In the genomic region with DNA sequence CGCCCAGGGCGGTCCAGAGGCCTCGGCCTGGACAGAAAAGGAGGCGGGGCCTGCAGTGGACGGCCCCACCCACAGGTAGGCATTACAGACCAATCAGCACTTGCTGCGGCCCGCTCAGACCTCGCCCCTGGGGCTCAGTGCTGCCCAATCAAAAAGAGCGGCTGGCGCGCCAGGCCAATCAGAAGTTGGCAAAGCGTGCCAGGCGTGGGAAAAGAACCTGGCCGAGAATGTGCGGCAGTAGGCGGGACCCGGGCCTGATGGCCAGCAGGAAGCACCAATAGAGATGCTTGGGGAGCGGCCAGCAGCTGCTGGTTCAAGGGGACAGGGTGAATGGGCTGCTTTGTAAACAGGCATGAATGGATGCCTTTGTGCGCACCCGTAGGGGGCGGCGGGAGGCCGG, we compare ENCODE assay signal across 8 mouse cellular contexts. TPM values are rescaled to one million over a fixed set of nuclear protein-coding genes. Genes with fewer than 3 reads are reported as not detected.
A peak's percentile ranks its signal among the peaks of the same experiment; 100 is the strongest.
DNase-seq lines count a peak whose midpoint lies in the region; ATAC-seq and TF ChIP-seq lines count a peak whose summit lies in the region.

A gene (minus strand): TSS at position 41 of the 400 bp plus-strand sequence.

- peak; percentile 91 for DNase-seq in A20 (ENCODE audit: low read depth, low spot score)
- DNase-seq in c-Kit-positive CD71-positive TER-119-positive erythroid progenitor cells, embryonic 14.5 days (ENCODE audit: low spot score), result peak; percentile 19
- DNase-seq in forebrain, embryonic 11.5 days (ENCODE audit: low spot score), result peak; percentile 96
- peak; percentile 86 for DNase-seq in kidney, postnatal 0 days (ENCODE audit: low spot score)

- peaks cover 12% of the 10 kb centered on the region; the same call in 1 of the 2 replicates for H3K27me3 ChIP-seq in forebrain, embryonic 11.5 days (ENCODE audit: control insufficient read depth, insufficient read depth, low read length)
- H3K27me3 ChIP-seq in heart, embryonic 14.5 days (ENCODE audit: control insufficient read depth, insufficient read depth, low read length), result peaks cover 27% of the 10 kb centered on the region
- no peaks in the 10 kb centered on the region for H3K27me3 ChIP-seq in kidney, postnatal 0 days (ENCODE audit: insufficient read depth, low read length)
- H3K27me3 ChIP-seq in limb, embryonic 15.5 days, result peaks cover 30% of the 10 kb centered on the region
- H3K27me3 ChIP-seq in midbrain, embryonic 16.5 days (ENCODE audit: control insufficient read depth, insufficient read depth, low read depth, low read length), result peaks cover 8% of the 10 kb centered on the region; the same call in 1 of the 2 replicates
- peaks cover 6% of the 10 kb centered on the region; the same call in 1 of the 2 replicates for H3K27me3 ChIP-seq in stomach, embryonic 15.5 days (replicated peaks)

- peaks cover 4% of the 10 kb centered on the region; the same call in 1 of the 2 replicates for H3K4me1 ChIP-seq in forebrain, embryonic 11.5 days (replicated peaks; ENCODE audit: control insufficient read depth, insufficient read depth, low read length)
- peaks cover 0 to 5% of the 10 kb centered on the region in 2 experiments; a peak in 2 of 4 replicates for H3K4me1 ChIP-seq in heart, embryonic 14.5 days (ENCODE audit: control insufficient read depth in 2 of 2, insufficient read depth in 2 of 2, low read length in 2 of 2)
- no peaks in the 10 kb centered on the region for H3K4me1 ChIP-seq in kidney, postnatal 0 days (replicated peaks; ENCODE audit: insufficient read depth, low read length)
- peaks cover 6% of the 10 kb centered on the region for H3K4me1 ChIP-seq in limb, embryonic 15.5 days
- H3K4me1 ChIP-seq in midbrain, embryonic 16.5 days (ENCODE audit: control insufficient read depth, insufficient read depth, low read length), result peaks cover 6% of the 10 kb centered on the region; the same call in 1 of the 2 replicates
- H3K4me1 ChIP-seq in stomach, embryonic 15.5 days, result 0 out of 2 replicates have a peak, but pooled peaks cover 9% of the 10 kb centered on the region

- H3K27ac ChIP-seq in forebrain, embryonic 11.5 days (ENCODE audit: low read depth, low read length), result peak within 1 kb of the TSS; percentile 7; the same call in 1 of the 2 replicates
- H3K27ac ChIP-seq in heart, embryonic 14.5 days (replicated peaks in 1 of 2; ENCODE audit: control insufficient read depth in 1 of 2, insufficient read depth in 1 of 2, low read depth in 2 of 2, low read length in 2 of 2), result no peak within 1 kb of the TSS
- H3K27ac ChIP-seq in kidney, postnatal 0 days, result no peak within 1 kb of the TSS
- H3K27ac ChIP-seq in limb, embryonic 15.5 days, result no peak within 1 kb of the TSS
- H3K27ac ChIP-seq in midbrain, embryonic 16.5 days (ENCODE audit: low read length), result no peak within 1 kb of the TSS
- H3K27ac ChIP-seq in stomach, embryonic 15.5 days, result peak within 1 kb of the TSS; percentile 21; the same call in 1 of the 2 replicates

- peak within 1 kb of the TSS; percentile 48 for H3K4me2 ChIP-seq in forebrain, embryonic 11.5 days (ENCODE audit: low read depth, low read length, severe bottlenecking)
- H3K4me2 ChIP-seq in heart, embryonic 14.5 days (ENCODE audit: low read length), result peak within 1 kb of the TSS; percentile 70
- peak within 1 kb of the TSS; percentile 46 for H3K4me2 ChIP-seq in kidney, postnatal 0 days (ENCODE audit: low read length)
- H3K4me2 ChIP-seq in limb, embryonic 15.5 days, result peak within 1 kb of the TSS; percentile 37
- peak within 1 kb of the TSS; percentile 75 for H3K4me2 ChIP-seq in midbrain, embryonic 16.5 days (ENCODE audit: low read length)
- peak within 1 kb of the TSS; percentile 55 for H3K4me2 ChIP-seq in stomach, embryonic 15.5 days

- ATAC-seq in forebrain, embryonic 11.5 days (replicated peaks; ENCODE audit: low FRiP score), result peak; percentile 96
- peak; percentile 84 for ATAC-seq in heart, embryonic 14.5 days (ENCODE audit: insufficient number of reproducible peaks, insufficient read depth, low FRiP score, low read depth)
- ATAC-seq in kidney, postnatal 0 days (replicated peaks; ENCODE audit: low FRiP score, low read depth), result peak; percentile 97
- peak; percentile 87 for ATAC-seq in limb, embryonic 15.5 days (ENCODE audit: insufficient number of reproducible peaks, low FRiP score, low TSS enrichment, low read depth)
- ATAC-seq in midbrain, embryonic 16.5 days, result peak; percentile 95
- peak; percentile 91 for ATAC-seq in stomach, embryonic 15.5 days (ENCODE audit: insufficient read depth, low FRiP score, low read depth)

- no peak for TF ChIP-seq CTCF in kidney, postnatal 0 days (IDR thresholded peaks at IDR 0.05; ENCODE audit: low read depth)

- 0% methylated on average over 23 of the region's 23 CpGs for WGBS in forebrain, embryonic 11.5 days
- 1% methylated on average over 23 of the region's 23 CpGs for WGBS in heart, embryonic 14.5 days
- WGBS in kidney, postnatal 0 days, result 1% methylated on average over 23 of the region's 23 CpGs
- WGBS in limb, embryonic 15.5 days, result 2% methylated on average over 23 of the region's 23 CpGs
- WGBS in midbrain, embryonic 16.5 days, result under 1% methylated on average over 23 of the region's 23 CpGs
- 0% methylated on average over 22 of the region's 23 CpGs for WGBS in stomach, embryonic 15.5 days

- H3K9me3 ChIP-seq in forebrain, embryonic 11.5 days (ENCODE audit: control insufficient read depth, low read length), result no peaks in the 10 kb centered on the region; the same call in 1 of the 2 replicates
- H3K9me3 ChIP-seq in heart, embryonic 14.5 days (ENCODE audit: control insufficient read depth, low read length), result peaks cover 7% of the 10 kb centered on the region; the same call in 1 of the 2 replicates
- no peaks in the 10 kb centered on the region for H3K9me3 ChIP-seq in kidney, postnatal 0 days (replicated peaks; ENCODE audit: low read length)
- H3K9me3 ChIP-seq in limb, embryonic 15.5 days, result no peaks in the 10 kb centered on the region
- H3K9me3 ChIP-seq in midbrain, embryonic 16.5 days (replicated peaks; ENCODE audit: control insufficient read depth, low read length, poor library complexity, severe bottlenecking), result no peaks in the 10 kb centered on the region
- no peaks in the 10 kb centered on the region for H3K9me3 ChIP-seq in stomach, embryonic 15.5 days

- no peaks in the 10 kb centered on the region; the same call in 1 of the 2 replicates for H3K36me3 ChIP-seq in forebrain, embryonic 11.5 days (ENCODE audit: control insufficient read depth, insufficient read depth, low read length)
- H3K36me3 ChIP-seq in heart, embryonic 14.5 days (ENCODE audit: control insufficient read depth, insufficient read depth, low read length), result no peaks in the 10 kb centered on the region
- H3K36me3 ChIP-seq in kidney, postnatal 0 days (ENCODE audit: insufficient read depth, low read length), result no peaks in the 10 kb centered on the region
- no peaks in the 10 kb centered on the region for H3K36me3 ChIP-seq in limb, embryonic 15.5 days
- H3K36me3 ChIP-seq in midbrain, embryonic 16.5 days (ENCODE audit: control insufficient read depth, insufficient read depth, low read length), result no peaks in the 10 kb centered on the region
- no peaks in the 10 kb centered on the region for H3K36me3 ChIP-seq in stomach, embryonic 15.5 days

- H3K9ac ChIP-seq in forebrain, embryonic 11.5 days (ENCODE audit: low read length), result no peak within 1 kb of the TSS; the same call in 1 of the 2 replicates
- H3K9ac ChIP-seq in heart, embryonic 14.5 days (ENCODE audit: low read length), result peak within 1 kb of the TSS; percentile 48; the same call in 1 of the 2 replicates
- H3K9ac ChIP-seq in kidney, postnatal 0 days (ENCODE audit: low read depth, low read length), result 0 out of 2 replicates have a peak within 1 kb of the TSS, but pooled peaks have one; percentile 9
- no peak within 1 kb of the TSS for H3K9ac ChIP-seq in limb, embryonic 15.5 days
- H3K9ac ChIP-seq in midbrain, embryonic 16.5 days (ENCODE audit: low read depth, low read length), result peak within 1 kb of the TSS; percentile 56
- H3K9ac ChIP-seq in stomach, embryonic 15.5 days, result no peak within 1 kb of the TSS

- H3K4me3 ChIP-seq in forebrain, embryonic 11.5 days (ENCODE audit: low read depth, low read length), result peak within 1 kb of the TSS; percentile 25
- peak within 1 kb of the TSS; percentile 12 to 28; a peak in 3 of 4 replicates for H3K4me3 ChIP-seq in heart, embryonic 14.5 days (ENCODE audit: control insufficient read depth in 1 of 2, insufficient read depth in 1 of 2, low read depth in 1 of 2, low read length in 2 of 2)
- no peak within 1 kb of the TSS; the same call in 1 of the 2 replicates for H3K4me3 ChIP-seq in kidney, postnatal 0 days (replicated peaks; ENCODE audit: low read depth, low read length)
- peak within 1 kb of the TSS; percentile 20 for H3K4me3 ChIP-seq in limb, embryonic 15.5 days
- peak within 1 kb of the TSS; percentile 37 for H3K4me3 ChIP-seq in midbrain, embryonic 16.5 days (ENCODE audit: low read depth, low read length)
- peak within 1 kb of the TSS; percentile 29 for H3K4me3 ChIP-seq in stomach, embryonic 15.5 days (replicated peaks)

RNA-seq across cellular contexts. Expression of the gene that starts here (rescaled TPM):
- 1.7 and 2.6 TPM in 2 replicates for polyA plus RNA-seq in forebrain, embryonic 11.5 days (2014; fragmentation: Nextera tagmentation; extraction: Ambion mirVana)
- polyA plus RNA-seq in heart, embryonic 14.5 days (2014; fragmentation: Nextera tagmentation; extraction: Ambion mirVana), result 0.40 and 1.9 TPM in 2 replicates
- 2.5 and 3.6 TPM in 2 replicates for polyA plus RNA-seq in kidney, postnatal 0 days (2015; fragmentation: Nextera tagmentation; extraction: Ambion mirVana)
- polyA plus RNA-seq in limb, embryonic 15.5 days (2015; fragmentation: Nextera tagmentation; extraction: Ambion mirVana), result 5.4 and 6.4 TPM in 2 replicates
- 2.9 and 3.3 TPM in 2 replicates for polyA plus RNA-seq in midbrain, embryonic 16.5 days (2015; fragmentation: Nextera tagmentation; extraction: Ambion mirVana)
- polyA plus RNA-seq in stomach, embryonic 15.5 days (2015; fragmentation: Nextera tagmentation; extraction: Ambion mirVana), result 29.0 and 32.7 TPM in 2 replicates

Comparison
In these comparisons a context has a peak if more than half of its experiments do, and no peak if none do; other contexts are left out.
1. DNase-seq: peak in every context shown above with its lines; median percentile 96 in forebrain, embryonic 11.5 days; 91 in A20; 86 in kidney, postnatal 0 days; 19 in c-Kit-positive CD71-positive TER-119-positive erythroid progenitor cells, embryonic 14.5 days.
2. H3K27ac ChIP-seq: peak in forebrain, embryonic 11.5 days (single experiment) and stomach, embryonic 15.5 days (single experiment); none in heart, embryonic 14.5 days (0 of 2), kidney, postnatal 0 days (single experiment), limb, embryonic 15.5 days (single experiment) and midbrain, embryonic 16.5 days (single experiment).
3. H3K9ac ChIP-seq: peak in heart, embryonic 14.5 days (single experiment), kidney, postnatal 0 days (single experiment) and midbrain, embryonic 16.5 days (single experiment); none in forebrain, embryonic 11.5 days (single experiment), limb, embryonic 15.5 days (single experiment) and stomach, embryonic 15.5 days (single experiment).
4. Peak in every context shown above with its lines, with median percentiles within 50 percentile points of each other: ATAC-seq and H3K4me2 ChIP-seq.